Mouse (Mus musculus) T-cell, adult 2 months (primary cell): Measurements from ENCODE around the gene Dpf3.

Source experiments
- DNase-seq: peaks from one replicate; pipeline ENCODE4 v3.0.0; 2022; ENCODE audit warnings: low spot score

The Dpf3 gene

DNA sequence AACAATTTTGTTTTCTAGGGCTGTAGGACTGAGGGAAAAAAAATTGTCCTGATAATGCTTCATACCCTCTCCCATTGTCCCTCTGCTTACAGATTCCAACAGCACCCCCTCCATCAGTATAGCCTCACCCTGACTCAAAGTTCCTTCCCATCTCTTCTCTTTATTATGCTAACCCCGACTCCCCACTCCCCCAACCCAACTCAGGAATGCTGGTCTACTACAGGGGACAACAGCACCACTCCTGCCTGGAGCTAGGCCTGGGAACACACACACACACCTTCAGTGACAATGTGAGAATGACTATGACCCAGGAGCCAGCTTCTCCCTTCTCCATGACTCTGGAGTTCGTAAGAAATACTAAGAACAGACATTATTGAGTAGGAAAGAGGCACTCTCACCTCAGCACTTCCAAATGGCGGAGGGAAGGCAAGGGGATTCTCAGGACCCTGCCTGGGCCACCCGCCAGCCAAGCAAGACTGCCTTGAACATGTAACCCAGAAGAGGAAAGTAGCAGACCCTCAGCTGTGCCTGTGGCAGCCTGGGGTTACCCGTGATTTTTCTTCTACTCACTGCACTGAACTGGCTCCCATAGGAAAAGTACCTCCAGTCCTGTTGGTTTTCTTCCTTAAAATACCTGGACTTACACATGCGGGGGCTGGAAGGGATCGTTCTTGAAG lies 276.2 kb downstream of the Dpf3 start:
- no peak for DNase-seq

GRCm38 (mm10) chr12:83210735-83211134 lies 276.8 kb downstream of the Dpf3 start:
- DNase-seq: no peak

DNA sequence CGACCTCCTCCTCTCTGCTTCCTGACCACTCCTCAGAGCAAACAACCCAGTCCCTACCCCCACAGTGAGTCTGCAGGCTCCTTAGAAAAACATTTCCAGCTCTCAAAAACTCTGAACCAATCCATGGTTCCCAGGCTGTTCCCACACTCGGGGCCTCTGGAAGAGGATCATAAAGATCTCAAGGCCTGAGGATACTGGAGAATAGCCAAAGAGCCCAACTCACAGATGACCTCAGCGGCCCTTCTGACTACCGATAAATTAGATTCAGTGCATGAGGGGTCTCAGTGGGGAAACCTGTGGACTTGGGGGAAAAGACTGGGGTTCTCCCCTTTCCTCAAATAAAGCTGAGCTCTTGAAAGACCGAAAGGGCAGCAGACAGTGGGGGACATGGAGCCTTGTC lies 277.2 kb downstream of the Dpf3 start:
- DNase-seq: no peak

- no peak for DNase-seq
These were observed 278.1 kb downstream of the Dpf3 start for GRCm38 (mm10) chr12:83209461-83209860.

GRCm38 (mm10) chr12:83208841-83209240 lies 278.7 kb downstream of the Dpf3 start:
- no peak for DNase-seq

DNA sequence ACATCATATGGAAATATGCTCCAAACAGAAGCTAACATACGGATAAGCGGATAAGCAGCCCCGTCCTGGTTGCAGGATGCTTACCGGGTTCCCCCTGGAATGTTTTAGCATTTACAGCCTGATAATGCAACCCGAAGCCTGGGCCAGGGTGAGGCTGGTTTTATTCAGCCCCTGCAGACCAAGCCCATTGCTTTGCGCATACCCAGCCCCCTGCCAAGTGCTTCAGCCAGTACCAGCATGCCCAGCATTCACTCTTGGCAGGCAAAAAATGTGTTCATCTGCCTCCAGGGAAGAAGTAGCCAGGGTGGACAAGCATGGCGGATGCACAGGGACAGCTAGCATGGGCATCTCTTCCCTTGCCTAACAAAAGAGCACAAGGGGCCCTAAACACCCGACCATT lies 279.5 kb downstream of the Dpf3 start:
- DNase-seq: no peak

GRCm38 (mm10) chr12:83207481-83207880 lies 280.0 kb downstream of the Dpf3 start:
- no peak for DNase-seq

GRCm38 (mm10) chr12:83206866-83207265 lies 280.6 kb downstream of the Dpf3 start:
- no peak for DNase-seq

DNA sequence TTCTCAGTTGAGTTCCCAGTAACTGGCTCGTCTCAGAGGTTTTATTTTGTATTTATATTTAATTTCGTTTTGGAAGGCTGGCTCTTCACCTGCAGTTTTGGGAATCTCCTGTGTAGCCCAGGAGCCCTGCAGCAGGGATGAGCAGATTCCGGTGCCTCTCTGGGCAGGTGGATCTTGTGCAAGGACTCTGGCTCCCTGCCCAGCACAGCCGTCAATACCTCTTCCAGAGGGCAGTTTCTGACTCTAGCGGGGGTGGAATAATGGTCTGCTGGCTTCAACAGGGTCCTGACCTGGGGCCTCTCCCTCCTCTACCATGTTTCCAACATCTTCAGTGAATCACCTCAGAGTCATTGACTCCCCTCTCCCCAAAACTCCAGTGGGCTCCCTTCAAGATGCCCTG lies 283.2 kb downstream of the Dpf3 start:
- no peak for DNase-seq

DNA sequence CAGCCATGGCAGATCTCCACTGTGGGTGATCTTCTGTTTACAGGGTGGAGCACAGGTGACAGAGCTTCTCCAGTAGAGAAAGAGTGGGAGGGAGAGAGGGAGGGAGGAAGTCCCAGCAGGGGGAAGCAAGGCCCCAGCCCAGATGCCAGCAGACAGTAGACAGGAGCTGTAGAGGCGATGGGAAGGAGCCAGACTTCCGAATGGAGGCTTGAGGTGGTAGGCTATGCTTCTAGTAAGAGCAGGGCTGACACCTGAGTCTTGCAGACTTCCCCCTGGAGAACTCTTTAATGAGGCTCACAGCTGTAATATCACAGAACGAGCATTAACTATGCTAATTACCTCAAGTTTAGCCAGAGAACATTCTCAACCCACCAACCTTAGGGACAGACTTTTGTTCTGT lies 285.8 kb downstream of the Dpf3 start:
- DNase-seq: no peak

GRCm38 (mm10) chr12:83180561-83180960 lies 307.0 kb downstream of the Dpf3 start:
- no peak for DNase-seq

- DNase-seq: no peak
These were observed 307.7 kb downstream of the Dpf3 start for GRCm38 (mm10) chr12:83179860-83180259.

DNA sequence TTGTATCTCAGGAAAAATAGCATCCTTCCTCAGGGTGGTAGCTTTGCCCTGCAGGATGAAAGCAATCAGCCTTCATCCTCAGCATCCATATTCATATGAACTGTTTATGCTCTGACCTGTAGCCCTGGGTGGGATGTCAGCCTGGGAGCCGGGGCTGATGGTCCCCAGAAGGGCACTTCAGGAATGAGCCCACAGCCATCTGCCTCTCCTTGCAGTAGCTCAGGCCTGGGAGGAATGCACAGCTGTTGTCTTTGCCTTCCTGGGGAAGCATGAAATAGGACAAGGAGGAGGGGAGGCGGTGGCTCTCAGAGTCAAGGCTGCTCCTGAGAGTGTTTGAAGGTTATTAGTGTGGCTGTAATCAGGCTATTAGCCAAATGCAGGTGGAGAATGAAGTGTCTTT lies 308.7 kb downstream of the Dpf3 start:
- DNase-seq: no peak

- DNase-seq: no peak
These were observed 317.9 kb downstream of the Dpf3 start for GRCm38 (mm10) chr12:83169495-83170209.

DNA sequence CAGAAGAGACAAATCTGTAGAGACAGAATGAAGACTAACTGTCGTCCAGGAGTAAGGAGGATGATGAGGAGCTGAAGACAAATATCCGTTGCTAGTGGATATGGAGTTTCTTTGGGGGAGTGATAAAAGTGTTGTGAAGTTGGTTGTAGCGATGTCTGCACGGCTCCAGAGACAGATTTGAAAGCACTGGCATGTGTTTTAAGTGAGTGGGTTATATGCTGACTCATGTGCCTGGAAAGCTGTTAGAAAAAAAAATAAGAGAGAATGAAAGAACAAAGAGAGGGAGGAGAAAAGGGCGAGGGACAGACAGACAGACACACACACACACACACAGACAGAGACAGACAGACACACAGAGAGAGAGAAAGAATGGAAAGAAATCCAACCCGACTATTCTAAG lies 319.2 kb downstream of the Dpf3 start:
- DNase-seq: no peak

DNA sequence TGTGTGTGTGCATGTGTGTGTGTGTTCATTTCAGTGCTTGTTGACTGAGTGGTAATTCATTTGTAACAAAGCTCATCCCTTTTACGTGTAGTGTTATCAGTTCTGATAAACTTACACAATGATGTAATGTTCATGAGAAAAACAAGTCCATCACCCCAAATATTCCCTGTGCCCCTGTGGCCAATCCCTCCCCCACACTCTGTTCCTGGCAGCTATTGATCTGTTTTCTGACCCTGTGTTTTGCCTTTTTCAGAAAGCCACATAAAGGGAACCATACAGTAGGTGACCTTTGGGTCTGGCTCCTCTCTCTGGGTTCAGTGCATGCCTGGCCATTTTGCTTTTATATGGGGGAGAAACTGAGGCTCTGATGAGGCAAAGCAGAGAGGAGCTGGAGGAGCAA lies 322.5 kb downstream of the Dpf3 start:
- DNase-seq: no peak
